Mouse (Mus musculus) neural tube, embryonic 12.5 days (tissue): ENCODE measurements around the gene Golt1a. TPM values are rescaled to one million over a fixed set of nuclear protein-coding genes. Genes with fewer than 3 reads are reported as not detected.

ENCODE experiments used
- ATAC-seq: fragments of 200-750 bp; cut with Nextera tagmentation; 2 replicates; pipeline ENCODE4 v1.8.0; 2017; ENCODE audit warnings: low read depth, mild to moderate bottlenecking, moderate TSS enrichment, moderate library complexity; ENCODE audit not compliant: low FRiP score
- H3K27ac ChIP-seq: fragments of 300-500 bp; sonication (generic); 2 replicates; pipeline ENCODE4 v1.5.1; 2016
- H3K27me3 ChIP-seq: fragments of 300-500 bp; sonication (generic); replicated peaks from 2 replicates; pipeline ENCODE4 v1.6.1; 2016; ENCODE audit warnings: mild to moderate bottlenecking
- H3K36me3 ChIP-seq: fragments of 300-500 bp; sonication (generic); 2 replicates; pipeline ENCODE4 v1.6.1; 2016; ENCODE audit warnings: mild to moderate bottlenecking
- H3K4me1 ChIP-seq: fragments of 300-500 bp; sonication (generic); 2 replicates; pipeline ENCODE4 v1.6.1; 2016
- H3K4me2 ChIP-seq: fragments of 300-500 bp; sonication (generic); replicated peaks from 2 replicates; pipeline ENCODE4 v1.6.1; 2016; ENCODE audit warnings: mild to moderate bottlenecking
- H3K4me3 ChIP-seq: fragments of 300-500 bp; sonication (generic); 2 replicates; pipeline ENCODE4 v1.5.1; 2016
- H3K9ac ChIP-seq: fragments of 300-500 bp; sonication (generic); 2 replicates; pipeline ENCODE4 v1.6.1; 2016; ENCODE audit warnings: mild to moderate bottlenecking
- H3K9me3 ChIP-seq: fragments of 300-500 bp; sonication (generic); 2 replicates; pipeline ENCODE4 v1.6.1; 2016; ENCODE audit warnings: mild to moderate bottlenecking
- WGBS: fragments of 180-500 bp; shearing (Covaris S2); methylation state at CpG from one replicate; pipeline ENCODE4 v1.1.7; 2016; 5-methylcytosine and 5-hydroxymethylcytosine counted together
- polyA plus RNA-seq: library from polyadenylated mRNA; unstranded; fragments of >200 nt; fragmentation: Nextera tagmentation; extraction: Ambion mirVana; gene quantifications from 2 replicates; pipeline ENCODE4 v1.2.1, GENCODE M21; 2016

The Golt1a gene
- polyA plus RNA-seq, 1 experiment from 2014 or later, result not detected

DNA sequence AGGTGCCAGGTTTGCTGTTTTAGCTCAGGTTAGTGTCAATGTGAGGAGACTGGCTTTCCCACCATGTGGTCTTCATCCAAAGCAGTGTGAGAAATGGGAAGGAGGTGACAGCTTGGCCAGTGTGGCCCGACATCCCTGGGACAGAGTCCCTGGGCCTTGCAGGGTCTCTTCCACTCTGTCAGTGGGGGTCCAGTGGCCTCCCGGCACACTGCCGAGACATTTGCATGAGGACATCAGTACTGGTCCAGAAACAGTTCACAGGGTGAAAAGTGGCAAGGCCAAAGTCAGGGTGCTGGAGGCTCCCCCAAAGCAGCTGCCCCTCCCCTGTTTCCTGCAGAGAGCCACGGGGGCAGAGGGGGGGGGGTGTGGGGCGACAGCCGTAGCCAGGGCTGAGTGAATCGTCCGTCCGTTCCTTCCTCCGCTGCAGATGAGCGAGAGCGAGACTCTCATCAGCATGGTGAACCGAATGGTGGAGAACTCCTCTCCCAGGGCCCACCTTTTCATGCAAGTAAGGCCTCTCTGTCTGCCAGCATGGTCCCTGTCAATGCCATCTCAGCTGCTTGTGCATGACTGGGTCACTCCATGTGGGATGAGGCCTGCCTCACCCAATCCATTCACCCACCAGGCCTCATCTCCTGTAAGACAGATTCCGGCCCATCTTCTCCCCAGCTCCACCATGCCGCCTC, 30.5 kb upstream of the Golt1a start:
- Histone ChIP-seq H3K4me1 (peaks cover 26% of the 10 kb centered on the region), H3K27me3 (no peaks in the 10 kb centered on the region), H3K36me3 (peaks cover 56% of the 10 kb centered on the region), H3K4me3 (no peak overlapping the region), H3K9ac (no peak overlapping the region), H3K4me2 (no peak overlapping the region), H3K9me3 (no peaks in the 10 kb centered on the region), H3K27ac (no peak overlapping the region)
- 0 out of 2 replicates have a peak, but pooled peaks have one; percentile 41 for ATAC-seq
- WGBS, result 65% methylated on average over 15 of the region's 15 CpGs

DNA sequence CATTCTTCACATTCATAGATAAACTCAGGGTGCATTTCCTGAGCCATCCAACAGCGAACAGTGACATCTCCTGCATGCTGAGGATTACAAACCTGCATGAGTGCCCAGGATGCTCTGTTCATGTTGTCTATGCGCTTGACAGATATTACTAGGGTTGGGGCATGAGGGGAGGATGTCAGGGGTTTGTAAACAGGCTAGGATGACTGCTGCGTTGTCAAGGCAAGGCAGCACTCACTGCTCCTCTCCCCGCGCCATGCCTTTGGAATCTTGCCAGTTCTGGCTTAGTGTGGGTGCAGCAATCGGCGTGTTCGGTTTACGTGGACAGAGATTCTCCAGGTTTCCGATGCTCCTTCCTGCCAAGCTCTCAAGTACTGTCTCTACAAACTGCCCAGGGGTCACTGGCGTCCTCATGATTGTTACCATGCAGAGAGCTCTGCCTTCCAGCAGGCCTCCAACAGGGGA, 29.9 kb upstream of the Golt1a start:
- Histone ChIP-seq H3K4me2 (no peak overlapping the region), H3K9ac (no peak overlapping the region), H3K27me3 (no peaks in the 10 kb centered on the region), H3K4me1 (peaks cover 26% of the 10 kb centered on the region), H3K36me3 (peaks cover 54% of the 10 kb centered on the region), H3K27ac (no peak overlapping the region), H3K4me3 (no peak overlapping the region), H3K9me3 (no peaks in the 10 kb centered on the region)
- no peak for ATAC-seq
- WGBS, result 89% methylated on average over 11 of the region's 11 CpGs

DNA sequence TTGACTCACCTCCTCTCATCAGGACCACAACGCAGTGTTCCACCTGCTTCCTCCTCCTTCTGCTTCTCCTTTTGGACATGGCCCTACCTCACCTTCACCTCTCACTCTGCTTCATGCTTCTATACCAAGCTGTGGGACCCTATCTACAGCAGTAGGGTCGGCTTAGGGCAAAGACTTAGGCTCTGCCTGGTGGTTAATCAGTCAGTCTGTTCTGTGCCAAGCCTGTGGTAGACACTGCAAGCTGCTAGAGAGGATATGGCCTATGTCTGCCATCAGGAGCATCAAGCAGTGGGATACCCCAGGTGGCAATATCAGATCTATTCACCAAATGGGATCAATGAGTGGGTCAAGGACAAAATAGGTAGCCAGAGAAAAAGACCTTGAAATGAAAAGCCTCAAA, 29.1 kb upstream of the Golt1a start:
- H3K9me3 ChIP-seq, result no peaks in the 10 kb centered on the region
- peaks cover 26% of the 10 kb centered on the region for H3K4me1 ChIP-seq
- no peak overlapping the region for H3K4me2 ChIP-seq
- 87% methylated on average over 2 of the region's 2 CpGs for WGBS
- no peak overlapping the region for H3K4me3 ChIP-seq
- H3K27ac ChIP-seq, result no peak overlapping the region
- H3K9ac ChIP-seq, result no peak overlapping the region
- no peaks in the 10 kb centered on the region for H3K27me3 ChIP-seq
- peaks cover 55% of the 10 kb centered on the region for H3K36me3 ChIP-seq
- no peak for ATAC-seq

DNA sequence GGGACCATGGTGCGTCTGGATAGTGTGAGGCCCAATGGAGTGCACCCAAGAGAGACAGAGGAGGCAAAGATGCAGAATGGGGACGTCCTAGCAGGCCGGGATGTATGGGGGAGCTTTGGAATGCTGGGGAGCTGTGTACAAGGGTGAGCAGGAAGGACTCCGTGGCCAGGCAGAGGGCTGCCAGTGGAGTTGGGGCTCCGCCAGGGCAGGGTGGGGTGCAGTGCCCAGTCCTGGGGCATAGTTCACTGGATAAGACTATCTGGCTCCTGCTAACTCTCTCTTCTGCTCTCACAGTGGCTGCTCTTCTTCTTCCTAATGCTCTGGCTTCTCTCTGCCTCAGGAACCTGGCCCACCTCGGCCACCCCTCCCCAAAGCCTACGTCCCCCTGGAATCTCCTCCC, 23.7 kb upstream of the Golt1a start:
- 85% methylated on average over 7 of the region's 7 CpGs for WGBS
- ATAC-seq, result no peak
- H3K4me3 ChIP-seq, result no peak overlapping the region
- H3K4me1 ChIP-seq, result no peaks in the 10 kb centered on the region
- peaks cover 69% of the 10 kb centered on the region for H3K36me3 ChIP-seq
- no peaks in the 10 kb centered on the region for H3K27me3 ChIP-seq
- H3K4me2 ChIP-seq, result no peak overlapping the region
- no peak overlapping the region for H3K9ac ChIP-seq
- no peak overlapping the region for H3K27ac ChIP-seq
- H3K9me3 ChIP-seq, result no peaks in the 10 kb centered on the region

DNA sequence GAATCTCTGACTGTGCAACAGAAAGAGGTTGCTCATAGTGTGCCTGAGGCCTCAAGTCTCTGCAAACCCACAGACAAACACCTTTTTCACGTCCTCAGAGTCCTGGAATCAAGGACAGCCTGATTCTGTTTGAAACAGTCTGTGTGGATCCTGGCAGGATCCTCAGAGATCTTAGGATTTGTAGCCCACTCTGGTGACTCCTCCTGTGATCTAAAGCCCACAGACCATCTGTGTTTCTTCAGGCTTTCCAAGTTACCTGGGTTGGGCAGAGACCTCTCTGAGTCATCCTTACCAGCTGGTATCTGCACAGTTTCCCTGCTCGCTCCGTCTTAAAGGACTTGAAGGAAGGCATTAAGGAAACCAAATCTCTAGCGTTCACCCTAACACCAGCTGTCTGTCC, 22.5 kb upstream of the Golt1a start:
- no peak for ATAC-seq
- 89% methylated on average over 4 of the region's 4 CpGs for WGBS
- Histone ChIP-seq H3K9me3 (no peaks in the 10 kb centered on the region), H3K9ac (no peak overlapping the region), H3K4me3 (no peak overlapping the region), H3K4me2 (no peak overlapping the region), H3K27me3 (no peaks in the 10 kb centered on the region), H3K27ac (no peak overlapping the region), H3K4me1 (no peaks in the 10 kb centered on the region), H3K36me3 (peaks cover 65% of the 10 kb centered on the region)

DNA sequence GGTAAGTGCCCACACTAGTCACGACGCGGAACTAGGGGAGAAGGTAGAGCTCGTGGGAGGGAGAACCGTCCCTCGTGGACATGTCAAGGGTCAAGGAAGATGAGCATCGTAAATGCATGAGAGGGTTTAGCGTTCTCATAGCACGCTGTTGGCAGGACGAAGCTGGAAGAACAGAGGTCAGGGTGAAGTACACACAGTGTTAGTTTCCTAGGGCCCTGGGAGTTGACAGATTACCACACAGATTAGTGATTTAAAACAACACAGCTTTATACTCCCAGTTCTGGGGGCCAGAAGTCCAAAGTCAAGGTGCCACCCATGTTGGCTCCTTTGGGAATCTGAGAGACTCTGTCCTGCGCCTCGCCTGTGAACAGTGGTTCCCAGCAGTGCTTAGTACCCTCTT, 21.7 kb upstream of the Golt1a start:
- 89% methylated on average over 12 of the region's 12 CpGs for WGBS
- ATAC-seq, result no peak
- no peaks in the 10 kb centered on the region for H3K9me3 ChIP-seq

DNA sequence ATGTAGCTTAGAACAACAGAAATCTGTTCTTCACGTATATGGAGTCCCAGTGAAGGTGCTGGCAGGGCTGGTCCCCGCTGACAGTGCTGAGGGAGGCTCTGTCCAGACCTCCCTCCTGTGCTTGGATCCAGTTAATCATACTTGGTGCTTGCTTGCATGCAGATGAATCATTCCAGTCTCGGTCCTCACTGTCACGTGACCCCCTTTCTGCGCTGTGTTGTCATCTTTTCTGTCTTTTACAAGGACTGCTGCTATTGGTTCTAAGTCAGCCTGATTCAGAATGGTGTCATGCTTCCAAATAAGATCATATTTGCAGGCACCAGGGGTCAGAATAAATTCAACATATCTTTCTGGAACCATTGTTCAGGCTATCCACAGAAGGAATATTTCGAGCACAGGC, 17.7 kb upstream of the Golt1a start:
- Histone ChIP-seq H3K27ac (no peak overlapping the region), H3K4me3 (no peak overlapping the region), H3K36me3 (peaks cover 65% of the 10 kb centered on the region), H3K9me3 (no peaks in the 10 kb centered on the region), H3K4me2 (no peak overlapping the region), H3K9ac (no peak overlapping the region), H3K4me1 (peaks cover 8% of the 10 kb centered on the region), H3K27me3 (no peaks in the 10 kb centered on the region)
- 89% methylated on average over 6 of the region's 6 CpGs for WGBS
- no peak for ATAC-seq

More for the DNA sequence above, 21.7 kb upstream of the Golt1a start:
- Histone ChIP-seq H3K4me1 (no peaks in the 10 kb centered on the region), H3K9ac (no peak overlapping the region), H3K36me3 (peaks cover 65% of the 10 kb centered on the region), H3K27me3 (no peaks in the 10 kb centered on the region), H3K4me2 (no peak overlapping the region), H3K4me3 (no peak overlapping the region), H3K27ac (no peak overlapping the region)

DNA sequence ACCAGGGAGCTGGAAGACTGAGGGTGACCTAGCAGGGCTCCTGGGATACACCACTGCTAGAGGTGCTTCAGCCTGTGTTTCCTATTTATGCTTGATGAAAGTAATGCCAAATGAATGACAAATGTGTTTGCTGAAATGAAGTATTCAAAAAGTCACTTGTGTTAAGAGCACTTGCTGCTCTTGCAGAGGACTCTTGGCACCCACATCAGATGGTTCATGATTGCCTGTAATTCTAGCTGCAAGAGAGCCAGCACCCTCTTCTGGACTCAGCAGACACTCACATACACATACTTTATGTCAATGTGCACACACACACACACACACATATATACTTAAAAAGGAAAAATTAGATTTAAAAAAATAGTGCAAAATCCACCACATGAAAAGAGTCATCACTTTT, 17.0 kb upstream of the Golt1a start:
- H3K9me3 ChIP-seq, result no peaks in the 10 kb centered on the region
- H3K4me2 ChIP-seq, result no peak overlapping the region
- peaks cover 9% of the 10 kb centered on the region for H3K4me1 ChIP-seq
- no peak overlapping the region for H3K4me3 ChIP-seq
- no peak for ATAC-seq
- no peak overlapping the region for H3K27ac ChIP-seq
- no peak overlapping the region for H3K9ac ChIP-seq
- no peaks in the 10 kb centered on the region for H3K27me3 ChIP-seq
- peaks cover 58% of the 10 kb centered on the region for H3K36me3 ChIP-seq

DNA sequence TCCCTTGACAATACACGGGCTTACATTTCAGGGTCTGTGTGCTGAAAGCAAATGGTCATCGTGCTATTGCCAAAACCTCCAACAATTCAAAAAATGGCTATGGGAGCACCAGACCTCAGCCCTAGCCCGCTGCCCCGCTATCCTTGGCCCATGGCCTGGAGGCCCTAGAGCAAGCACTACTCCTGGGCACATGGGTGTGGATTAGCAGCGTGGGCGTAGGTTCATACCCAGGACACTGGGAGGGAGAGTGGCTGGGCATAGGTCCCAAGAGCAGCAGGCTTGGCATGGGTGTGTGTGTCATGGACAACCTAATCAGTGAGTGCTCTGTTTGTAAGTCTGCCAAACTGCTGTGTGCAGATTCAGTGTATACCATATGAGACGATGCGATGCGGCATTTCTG, 13.2 kb upstream of the Golt1a start:
- no peaks in the 10 kb centered on the region for H3K9me3 ChIP-seq
- H3K36me3 ChIP-seq, result peaks cover 57% of the 10 kb centered on the region
- no peak for ATAC-seq
- peaks cover 24% of the 10 kb centered on the region for H3K4me1 ChIP-seq
- 0 out of 2 replicates have a peak, but pooled peaks cover 4% of the 10 kb centered on the region for H3K27me3 ChIP-seq
- no peak overlapping the region for H3K27ac ChIP-seq
- 95% methylated on average over 9 of the region's 9 CpGs for WGBS
- H3K4me3 ChIP-seq, result no peak overlapping the region
- no peak overlapping the region for H3K9ac ChIP-seq
- no peak overlapping the region for H3K4me2 ChIP-seq

DNA sequence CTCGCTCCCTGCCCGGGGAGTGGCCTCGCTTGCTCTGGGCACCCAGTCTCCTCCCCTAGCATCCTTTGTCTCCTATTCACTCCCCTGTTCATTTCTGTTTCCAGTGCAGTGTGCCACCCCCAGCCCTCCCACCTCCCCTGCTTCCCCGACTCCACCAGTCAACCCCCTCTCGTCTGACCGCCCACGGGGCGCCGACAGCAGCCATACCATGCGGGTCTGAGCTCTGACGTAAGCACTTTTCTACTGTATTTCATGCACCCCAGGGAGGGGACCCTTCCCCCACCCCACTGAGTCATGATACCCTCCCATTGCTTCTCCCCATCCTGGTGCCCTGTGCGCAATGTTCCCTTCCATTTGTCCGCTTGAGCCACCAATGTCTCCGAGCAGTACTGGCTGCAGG, 10.8 kb upstream of the Golt1a start:
- ATAC-seq, result peak; percentile 26; the same call in 1 of the 2 replicates
- peak overlapping the region; percentile 27; the same call in 1 of the 2 replicates for H3K4me2 ChIP-seq
- H3K4me3 ChIP-seq, result no peak overlapping the region
- H3K27me3 ChIP-seq, result 0 out of 2 replicates have a peak, but pooled peaks cover 4% of the 10 kb centered on the region
- H3K27ac ChIP-seq, result no peak overlapping the region
- no peaks in the 10 kb centered on the region for H3K9me3 ChIP-seq
- H3K36me3 ChIP-seq, result peaks cover 34% of the 10 kb centered on the region
- 38% methylated on average over 14 of the region's 14 CpGs for WGBS
- 0 out of 2 replicates have a peak overlapping the region, but pooled peaks have one; percentile 38 for H3K9ac ChIP-seq
- peaks cover 24% of the 10 kb centered on the region for H3K4me1 ChIP-seq

DNA sequence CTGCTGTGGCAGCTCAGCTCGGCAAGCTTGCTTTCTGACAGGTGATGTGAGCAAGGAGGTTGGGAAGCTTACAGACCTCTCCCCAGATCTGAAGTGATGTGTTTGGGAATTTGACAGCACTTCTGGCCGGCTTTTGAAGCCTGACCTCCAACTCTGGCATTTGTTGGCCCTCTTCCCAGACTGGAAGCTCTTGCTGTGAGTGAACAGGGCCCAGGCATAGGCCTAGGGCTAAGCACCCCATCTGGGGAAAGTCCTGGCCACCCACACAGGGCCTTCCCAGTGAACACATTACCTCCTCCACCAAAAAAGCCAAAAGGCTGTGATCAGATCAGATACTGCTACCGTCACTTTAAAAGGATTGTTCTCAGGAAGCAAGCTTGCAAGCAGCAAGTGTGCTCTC, 7.1 kb upstream of the Golt1a start:
- Histone ChIP-seq H3K36me3 (peaks cover 14% of the 10 kb centered on the region), H3K4me2 (no peak overlapping the region), H3K27me3 (0 out of 2 replicates have a peak, but pooled peaks cover 4% of the 10 kb centered on the region), H3K27ac (no peak overlapping the region), H3K4me3 (no peak overlapping the region), H3K9me3 (no peaks in the 10 kb centered on the region), H3K4me1 (peaks cover 16% of the 10 kb centered on the region), H3K9ac (no peak overlapping the region)
- WGBS, result 63% methylated on average over 3 of the region's 3 CpGs
- ATAC-seq, result no peak

DNA sequence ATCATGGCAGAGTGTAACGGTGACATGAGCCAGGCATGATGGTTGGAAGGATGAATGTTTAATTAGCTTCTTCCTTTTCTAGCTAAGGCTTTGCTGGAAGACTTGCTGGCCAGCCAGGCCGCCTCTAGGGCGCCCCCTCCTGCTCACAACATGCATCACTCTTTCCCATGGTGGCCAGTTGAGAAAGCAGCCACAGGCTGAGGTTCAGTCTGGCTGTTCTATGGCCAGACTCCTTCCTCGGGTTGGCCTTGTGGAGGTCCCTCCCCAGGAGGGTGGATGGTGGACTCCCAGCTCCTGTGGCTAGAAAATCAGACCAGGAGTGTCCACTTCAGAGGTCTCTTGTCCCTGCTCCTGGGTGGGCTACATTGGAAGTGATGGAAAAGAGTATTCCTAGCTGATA, 2.8 kb upstream of the Golt1a start:
- Histone ChIP-seq H3K9ac (no peak overlapping the region), H3K27me3 (no peaks in the 10 kb centered on the region), H3K36me3 (no peaks in the 10 kb centered on the region), H3K27ac (no peak overlapping the region), H3K4me1 (peaks cover 2% of the 10 kb centered on the region; the same call in 1 of the 2 replicates), H3K4me2 (no peak overlapping the region), H3K9me3 (no peaks in the 10 kb centered on the region), H3K4me3 (no peak overlapping the region)
- WGBS, result 9% methylated on average over 4 of the region's 4 CpGs
- peak; percentile 73 for ATAC-seq

DNA sequence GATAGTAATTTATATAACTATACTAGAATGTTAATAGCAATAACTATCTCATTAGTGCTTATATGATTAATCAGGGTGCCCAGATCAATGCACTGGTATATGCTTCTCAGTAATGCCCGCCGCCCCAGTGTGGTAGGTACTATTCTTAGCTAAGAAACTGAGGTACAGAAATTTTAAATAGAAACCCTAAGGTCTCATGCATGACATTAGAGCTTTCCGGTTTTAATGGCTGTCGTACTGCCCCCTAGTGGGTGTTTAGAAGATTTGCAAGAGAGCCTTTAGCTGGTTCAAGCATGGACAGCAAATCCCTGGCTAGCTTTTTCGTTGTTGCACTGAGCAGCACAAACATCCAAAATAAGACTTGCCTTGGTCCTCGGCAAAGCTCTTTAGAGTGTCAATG, 2.3 kb upstream of the Golt1a start:
- Histone ChIP-seq H3K9ac (no peak overlapping the region), H3K9me3 (no peaks in the 10 kb centered on the region), H3K36me3 (no peaks in the 10 kb centered on the region), H3K4me3 (no peak overlapping the region), H3K27me3 (no peaks in the 10 kb centered on the region), H3K4me1 (peaks cover 7% of the 10 kb centered on the region), H3K27ac (no peak overlapping the region), H3K4me2 (no peak overlapping the region)
- WGBS, result 18% methylated on average over 6 of the region's 6 CpGs
- peak; percentile 49; the same call in 1 of the 2 replicates for ATAC-seq
